Mouse (Mus musculus) forebrain, embryonic 11.5 days (tissue): ENCODE data around the gene Prkcz. TPM values are rescaled to one million over a fixed set of nuclear protein-coding genes. Genes with fewer than 3 reads are reported as not detected.
A peak's percentile ranks its signal among the peaks of the same experiment; 100 is the strongest.

ENCODE experiments used
- ATAC-seq: fragments of 200-750 bp; cut with Nextera tagmentation; replicated peaks from 2 replicates; pipeline ENCODE4 v1.8.0; 2017; ENCODE audit warnings: moderate TSS enrichment; ENCODE audit not compliant: low FRiP score
- DNase-seq: peaks from one replicate; pipeline ENCODE4 v3.0.0-alpha.2; 2017; ENCODE audit warnings: low spot score
- H3K27ac ChIP-seq: fragments of 300-500 bp; sonication (generic); 2 replicates; pipeline ENCODE4 v1.5.1; 2014; ENCODE audit warnings: low read depth, low read length
- H3K27me3 ChIP-seq: fragments of 300-500 bp; sonication (generic); 2 replicates; pipeline ENCODE4 v1.6.1; 2014; ENCODE audit warnings: mild to moderate bottlenecking, low read length, mixed read lengths; ENCODE audit not compliant: control insufficient read depth, insufficient read depth
- H3K36me3 ChIP-seq: fragments of 300-500 bp; sonication (generic); 2 replicates; pipeline ENCODE4 v1.6.1; 2014; ENCODE audit warnings: mild to moderate bottlenecking, low read length, moderate library complexity, mixed read lengths; ENCODE audit not compliant: control insufficient read depth, insufficient read depth
- H3K4me1 ChIP-seq: fragments of 300-500 bp; sonication (generic); replicated peaks from 2 replicates; pipeline ENCODE4 v1.6.1; 2014; ENCODE audit warnings: low read length, mixed read lengths; ENCODE audit not compliant: control insufficient read depth, insufficient read depth
- H3K4me2 ChIP-seq: fragments of 300-500 bp; sonication (generic); 2 replicates; pipeline ENCODE4 v1.6.1; 2014; ENCODE audit warnings: low read depth, mild to moderate bottlenecking, low read length, moderate library complexity, mixed read lengths; ENCODE audit not compliant: severe bottlenecking
- H3K4me3 ChIP-seq: fragments of 300-500 bp; sonication (generic); 2 replicates; pipeline ENCODE4 v1.5.1; 2014; ENCODE audit warnings: low read depth, low read length
- H3K9ac ChIP-seq: fragments of 300-500 bp; sonication (generic); 2 replicates; pipeline ENCODE4 v1.6.1; 2014; ENCODE audit warnings: low read length
- H3K9me3 ChIP-seq: fragments of 300-500 bp; sonication (generic); 2 replicates; pipeline ENCODE4 v1.6.1; 2016; ENCODE audit warnings: low read length, mixed read lengths; ENCODE audit not compliant: control insufficient read depth
- WGBS: fragments of 180-500 bp; shearing (Covaris S2); extraction: QIAGEN DNeasy Blood & Tissue Kit; methylation state at CpG from one replicate; pipeline ENCODE4 v1.1.7; 2014; 5-methylcytosine and 5-hydroxymethylcytosine counted together
- polyA plus RNA-seq: library from polyadenylated mRNA; unstranded; fragments of >200 nt; fragmentation: Nextera tagmentation; extraction: Ambion mirVana; gene quantifications from 2 replicates; pipeline ENCODE4 v1.2.1, GENCODE M21; 2014

The Prkcz gene
- polyA plus RNA-seq, 1 experiment from 2014 or later, result 20.8 TPM

DNA sequence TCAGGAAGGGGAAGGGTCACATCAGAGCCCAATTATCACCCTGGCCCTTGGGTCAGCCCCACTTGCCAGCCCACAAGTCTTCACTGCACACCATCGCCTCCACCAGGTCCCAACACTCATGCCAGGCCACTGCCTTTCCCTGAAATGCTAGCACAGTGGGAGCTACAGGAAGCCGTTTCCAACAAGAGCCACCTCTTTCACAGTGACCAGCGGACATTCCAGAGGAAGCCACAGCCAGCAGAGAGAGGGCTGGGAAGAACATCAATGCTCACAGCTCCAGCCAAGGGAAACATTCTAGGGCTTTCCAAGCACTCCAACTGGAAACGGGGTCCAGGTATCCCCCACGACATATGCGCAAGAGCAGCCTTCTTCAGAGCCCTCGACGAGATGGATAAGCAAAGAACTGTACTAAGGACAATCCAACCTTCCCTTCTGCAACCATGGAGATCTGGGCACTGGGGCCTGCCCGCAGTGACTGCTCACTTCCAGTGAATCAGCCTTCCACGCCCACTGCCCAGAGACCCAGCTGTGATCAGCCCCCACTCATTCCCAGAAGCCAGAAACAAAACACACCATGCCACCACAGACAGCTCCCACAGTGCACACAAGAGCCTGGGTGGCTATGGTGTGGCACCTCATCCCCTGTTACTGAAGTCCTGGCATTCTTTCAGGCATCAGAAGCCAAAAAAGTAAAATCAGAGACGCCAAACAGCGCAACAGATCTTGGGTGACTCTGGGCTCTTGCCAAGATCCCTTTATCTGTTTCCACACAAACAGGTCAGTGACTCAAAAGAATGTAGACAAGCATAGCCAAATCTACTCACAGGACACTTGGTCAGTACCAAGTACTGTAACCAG, 145.2 kb downstream of the Prkcz start:
- WGBS, result 81% methylated on average over 12 of the region's 12 CpGs
- no peak overlapping the region for H3K27ac ChIP-seq
- H3K4me2 ChIP-seq, result no peak overlapping the region
- no peak overlapping the region for H3K9ac ChIP-seq
- no peak for ATAC-seq
- H3K4me3 ChIP-seq, result no peak overlapping the region
- no peaks in the 10 kb centered on the region for H3K27me3 ChIP-seq
- peaks cover 60% of the 10 kb centered on the region for H3K4me1 ChIP-seq
- no peaks in the 10 kb centered on the region for H3K9me3 ChIP-seq
- DNase-seq, result no peak
- no peaks in the 10 kb centered on the region; the same call in 1 of the 2 replicates for H3K36me3 ChIP-seq

DNA sequence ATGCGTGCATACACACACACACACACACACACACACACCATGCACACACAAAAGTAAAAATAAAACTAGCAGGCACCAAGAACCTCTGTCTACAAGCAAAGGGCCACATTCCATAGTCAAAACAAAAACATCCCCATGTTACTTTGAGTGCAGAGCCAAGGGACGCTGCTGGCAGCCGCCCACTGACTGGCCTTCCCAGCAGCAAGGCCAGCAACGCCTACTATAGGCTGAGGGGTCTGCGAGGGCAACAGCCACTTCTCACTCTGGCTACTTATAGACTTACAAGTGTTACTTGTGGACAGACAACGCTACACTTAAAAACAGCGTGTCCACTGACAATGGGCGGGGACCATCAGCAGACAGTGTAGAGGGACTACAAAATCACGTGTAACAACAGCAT, 146.0 kb downstream of the Prkcz start:
- Histone ChIP-seq H3K4me2 (no peak overlapping the region), H3K36me3 (no peaks in the 10 kb centered on the region; the same call in 1 of the 2 replicates), H3K4me1 (peaks cover 55% of the 10 kb centered on the region), H3K27me3 (no peaks in the 10 kb centered on the region), H3K27ac (no peak overlapping the region), H3K4me3 (no peak overlapping the region), H3K9ac (no peak overlapping the region), H3K9me3 (no peaks in the 10 kb centered on the region)
- ATAC-seq (no peak), DNase-seq (no peak)
- 66% methylated on average over 9 of the region's 9 CpGs for WGBS

DNA sequence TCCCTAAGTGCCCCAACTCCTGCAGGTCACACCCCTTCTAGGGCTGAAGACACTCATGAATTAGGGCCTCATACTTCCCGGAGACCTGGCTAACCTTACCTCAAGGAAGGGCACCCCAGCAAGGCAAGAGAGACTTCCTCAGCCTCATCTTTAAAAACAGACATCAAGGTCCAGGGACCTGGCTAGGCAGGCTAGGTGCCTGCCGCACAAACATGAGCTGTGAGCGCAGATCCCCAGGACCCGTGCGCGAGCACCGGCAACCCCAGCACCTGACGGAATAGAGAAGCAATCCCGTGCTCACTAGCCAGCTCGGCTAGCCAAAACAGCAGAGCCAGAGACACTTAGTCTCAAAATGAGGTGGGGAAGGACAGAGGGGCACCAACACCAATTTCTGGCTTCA, 146.4 kb downstream of the Prkcz start:
- H3K4me1 ChIP-seq, result peaks cover 51% of the 10 kb centered on the region
- no peak overlapping the region for H3K4me3 ChIP-seq
- no peaks in the 10 kb centered on the region for H3K27me3 ChIP-seq
- no peaks in the 10 kb centered on the region; the same call in 1 of the 2 replicates for H3K36me3 ChIP-seq
- no peaks in the 10 kb centered on the region for H3K9me3 ChIP-seq
- H3K27ac ChIP-seq, result no peak overlapping the region
- WGBS, result 78% methylated on average over 10 of the region's 10 CpGs
- ATAC-seq (no peak), DNase-seq (no peak)
- 0 out of 2 replicates have a peak overlapping the region, but pooled peaks have one; percentile 11 for H3K4me2 ChIP-seq
- H3K9ac ChIP-seq, result no peak overlapping the region

DNA sequence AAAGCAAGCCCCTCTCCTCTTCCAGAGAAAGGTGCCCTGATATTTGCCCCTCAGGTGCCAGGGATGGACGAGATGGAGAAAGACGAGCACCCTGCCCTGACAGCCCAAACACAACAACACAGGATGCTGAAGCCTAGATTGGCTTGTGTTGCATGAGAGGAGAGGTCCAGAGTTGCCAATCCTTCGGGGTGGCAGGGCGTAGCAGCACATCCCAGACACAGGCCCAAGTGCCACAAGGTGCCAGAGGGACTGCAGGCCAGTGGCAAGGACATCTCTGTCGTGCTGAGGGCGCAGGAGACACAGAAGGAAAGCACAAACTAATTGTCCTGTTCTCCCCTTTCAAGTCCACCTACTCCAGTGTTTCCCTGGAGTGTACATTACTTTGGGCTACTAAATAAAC, 147.0 kb downstream of the Prkcz start:
- Histone ChIP-seq H3K9me3 (no peaks in the 10 kb centered on the region), H3K4me3 (no peak overlapping the region)

GRCm38 (mm10) chr4:155213752-155214054, 147.5 kb downstream of the Prkcz start:
- Histone ChIP-seq H3K36me3 (no peaks in the 10 kb centered on the region; the same call in 1 of the 2 replicates), H3K4me2 (no peak overlapping the region), H3K4me1 (peaks cover 44% of the 10 kb centered on the region), H3K9ac (0 out of 2 replicates have a peak overlapping the region, but pooled peaks have one; percentile 6), H3K4me3 (no peak overlapping the region), H3K9me3 (no peaks in the 10 kb centered on the region), H3K27ac (peak overlapping the region; percentile 46), H3K27me3 (no peaks in the 10 kb centered on the region)
- DNase-seq, result no peak
- peak; percentile 54 for ATAC-seq
- WGBS, result 72% methylated on average over 6 of the region's 6 CpGs

More for the DNA sequence above, 147.0 kb downstream of the Prkcz start:
- ATAC-seq (no peak), DNase-seq (no peak)
- WGBS, result 74% methylated on average over 6 of the region's 6 CpGs
- H3K36me3 ChIP-seq, result no peaks in the 10 kb centered on the region; the same call in 1 of the 2 replicates
- H3K9ac ChIP-seq, result no peak overlapping the region
- peaks cover 47% of the 10 kb centered on the region for H3K4me1 ChIP-seq
- H3K4me2 ChIP-seq, result no peak overlapping the region
- no peaks in the 10 kb centered on the region for H3K27me3 ChIP-seq
- H3K27ac ChIP-seq, result no peak overlapping the region

- H3K4me3 ChIP-seq, result no peak overlapping the region
- DNase-seq (peak; percentile 70), ATAC-seq (peak; percentile 55)
- no peaks in the 10 kb centered on the region for H3K27me3 ChIP-seq
- H3K4me1 ChIP-seq, result peaks cover 47% of the 10 kb centered on the region
- no peak overlapping the region for H3K4me2 ChIP-seq
- peak overlapping the region; percentile 53 for H3K27ac ChIP-seq
- H3K9ac ChIP-seq, result no peak overlapping the region
- H3K9me3 ChIP-seq, result no peaks in the 10 kb centered on the region
- WGBS, result 45% methylated on average over 9 of the region's 9 CpGs
- H3K36me3 ChIP-seq, result no peaks in the 10 kb centered on the region; the same call in 1 of the 2 replicates
These were observed 148.0 kb downstream of the Prkcz start for GRCm38 (mm10) chr4:155213052-155213751.

Other genes starting within 250 kb of the Prkcz start
- gene Ski, start 138.8 kb downstream of the Prkcz start, polyA plus RNA-seq, result 14.1 and 14.7 TPM in 2 replicates
- 105 and 107 TPM in 2 replicates for gene Faap20, start 111.6 kb downstream of the Prkcz start, polyA plus RNA-seq
- gene Gabrd, start 36.8 kb upstream of the Prkcz start, polyA plus RNA-seq, result not detected in 2 replicates
- gene Cfap74, start 47.8 kb upstream of the Prkcz start, polyA plus RNA-seq, result 8.7 and 9.1 TPM in 2 replicates
- gene Tmem52, start 107.8 kb upstream of the Prkcz start, polyA plus RNA-seq, result not detected in 2 replicates
- 745 and 764 TPM in 2 replicates for gene Gnb1, start 130.0 kb upstream of the Prkcz start, polyA plus RNA-seq
- 110 and 116 TPM in 2 replicates for gene Nadk, start 201.0 kb upstream of the Prkcz start, polyA plus RNA-seq
- 16.0 and 16.5 TPM in 2 replicates for gene Slc35e2, start 240.1 kb upstream of the Prkcz start, polyA plus RNA-seq